Mouse (Mus musculus) heart, postnatal 4 days (tissue): ENCODE data around the gene Shox2. TPM values are rescaled to one million over a fixed set of nuclear protein-coding genes. Genes with fewer than 3 reads are reported as not detected.
A peak's percentile ranks its signal among the peaks of the same experiment; 100 is the strongest.

Experiments used
- DNase-seq: peaks from one replicate; pipeline ENCODE4 v3.0.0; 2021
- total RNA-seq, 2 experiments: library from RNA; stranded (reverse); gene quantifications; 2 replicates each; pipeline ENCODE4 v1.2.3; 2021

Gene Shox2
- total RNA-seq = 1 to 10 TPM; 2.3 to 2.6 TPM

- DNase-seq = no peak
Measured at GRCm38 (mm10) chr3:66981706-66982105, at the start of gene Shox2. TSS of gene Shox2 (minus strand) at chr3:66981771.

- DNase-seq = no peak
Measured at GRCm38 (mm10) chr3:66996820-66997219, 15.2 kb upstream of the Shox2 start.

- no peak for DNase-seq
Measured at GRCm38 (mm10) chr3:66986287-66986560, 4.7 kb upstream of the Shox2 start.

- DNase-seq = peak; percentile 74
Measured at GRCm38 (mm10) chr3:66985539-66986286, 4.1 kb upstream of the Shox2 start.

GRCm38 (mm10) chr3:66983481-66983880 is 1.9 kb upstream of the Shox2 start:
- DNase-seq = no peak

GRCm38 (mm10) chr3:66982181-66982911 is 775 bp upstream of the Shox2 start:
- DNase-seq = peak; percentile 16

GRCm38 (mm10) chr3:66981101-66981661 is 390 bp downstream of the Shox2 start, which contains the start of gene Rsrc1:
TSS of gene Rsrc1 (plus strand) at chr3:66981390.
- DNase-seq = peak; percentile 49

GRCm38 (mm10) chr3:66980111-66980975 is 1.2 kb downstream of the Shox2 start:
- DNase-seq = no peak

GRCm38 (mm10) chr3:66979491-66979890 is 2.1 kb downstream of the Shox2 start:
- DNase-seq = no peak

- peak; percentile 27 for DNase-seq
Measured at GRCm38 (mm10) chr3:66978457-66979381, 2.9 kb downstream of the Shox2 start.

- no peak for DNase-seq
Measured at GRCm38 (mm10) chr3:66977811-66978456, 3.6 kb downstream of the Shox2 start.

- DNase-seq = no peak
Measured at GRCm38 (mm10) chr3:66976889-66977615, 4.5 kb downstream of the Shox2 start.

- no peak for DNase-seq
Measured at GRCm38 (mm10) chr3:66974501-66974900, 7.1 kb downstream of the Shox2 start.

GRCm38 (mm10) chr3:66973391-66973943 is 8.1 kb downstream of the Shox2 start:
- peak; percentile 61 for DNase-seq

GRCm38 (mm10) chr3:66972191-66972950 is 9.2 kb downstream of the Shox2 start:
- no peak for DNase-seq

- no peak for DNase-seq
Measured at GRCm38 (mm10) chr3:66970661-66971331, 10.8 kb downstream of the Shox2 start.

- no peak for DNase-seq
Measured at GRCm38 (mm10) chr3:66970261-66970660, 11.3 kb downstream of the Shox2 start.

- DNase-seq = no peak
Measured at GRCm38 (mm10) chr3:66967508-66967907, 14.1 kb downstream of the Shox2 start.

GRCm38 (mm10) chr3:66964884-66965283 is 16.7 kb downstream of the Shox2 start:
- no peak for DNase-seq
